In the genomic region with DNA sequence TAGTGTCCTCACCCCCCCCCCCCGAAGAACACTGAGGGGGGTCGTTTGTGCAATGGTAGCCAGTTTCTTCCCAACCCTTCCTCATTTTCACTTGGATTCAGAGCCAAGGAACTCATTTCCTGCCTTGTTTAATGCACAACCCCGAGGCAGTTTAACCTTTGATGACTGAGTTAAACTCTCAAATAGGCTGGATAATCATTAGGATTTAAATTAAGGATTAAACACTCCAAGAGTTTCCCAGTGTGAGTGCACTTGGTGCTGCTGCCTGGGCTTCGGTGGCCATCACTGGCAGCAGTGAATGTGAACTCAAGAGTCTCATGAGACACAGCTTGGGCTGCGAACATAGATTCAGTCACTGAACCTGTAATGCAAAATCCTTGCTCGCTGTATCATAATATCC, we compare ENCODE assay signal across 17 mouse cellular contexts.
"Had no signal": no experiment of that assay in that cellular context is flagged by ENCODE, and none has a peak within 500 bp of the region (broad histone marks: within the 10 kb centered on the region; RNA-seq: fewer than 3 reads in every experiment).

No protein-coding gene starts in this region.

- H3K4me2 ChIP-seq: hindbrain, embryonic 15.5 days; liver, embryonic 11.5 days; liver, embryonic 15.5 days; lung, embryonic 14.5 days; midbrain, embryonic 11.5 days; neural tube, embryonic 12.5 days had no signal

- H3K27me3 ChIP-seq: hindbrain, embryonic 15.5 days; liver, embryonic 15.5 days; megakaryocyte, embryonic 14.5 days; neural tube, embryonic 12.5 days had no signal

- H3K4me1 ChIP-seq: hindbrain, embryonic 15.5 days; liver, embryonic 15.5 days; megakaryocyte, embryonic 14.5 days; neural tube, embryonic 12.5 days had no signal

- ATAC-seq: inflammation-experienced regulatory T-cells, adult 6 months; intestine, postnatal 0 days had no signal

- H3K36me3 ChIP-seq: hindbrain, embryonic 15.5 days; limb, embryonic 10.5 days; liver, embryonic 15.5 days; neural tube, embryonic 12.5 days had no signal

- H3K9me3 ChIP-seq: hindbrain, embryonic 15.5 days; limb, embryonic 10.5 days; liver, embryonic 15.5 days; megakaryocyte, embryonic 14.5 days; neural tube, embryonic 12.5 days had no signal

- H3K27ac ChIP-seq: hindbrain, embryonic 15.5 days; left cerebral cortex, adult 2 months; limb, embryonic 10.5 days; liver, embryonic 15.5 days; neural tube, embryonic 12.5 days had no signal

- H3K4me3 ChIP-seq: hindbrain, embryonic 15.5 days; left cerebral cortex, adult 2 months; limb, embryonic 10.5 days; liver, embryonic 15.5 days; megakaryocyte, embryonic 14.5 days; neural tube, embryonic 12.5 days had no signal

- DNase-seq: lung, embryonic 14.5 days; lung, postnatal 10 days; lung, postnatal 4 days; right cerebral cortex, postnatal 4 days; spleen, adult 18-20 months; thymus, adult 18-20 months; thymus, postnatal 14 days had no signal

- H3K9ac ChIP-seq: hindbrain, embryonic 15.5 days; liver, embryonic 15.5 days; lung, embryonic 14.5 days; neural tube, embryonic 12.5 days had no signal
